Mouse (Mus musculus): ENCODE results near the gene Tex19.1.

DNA sequence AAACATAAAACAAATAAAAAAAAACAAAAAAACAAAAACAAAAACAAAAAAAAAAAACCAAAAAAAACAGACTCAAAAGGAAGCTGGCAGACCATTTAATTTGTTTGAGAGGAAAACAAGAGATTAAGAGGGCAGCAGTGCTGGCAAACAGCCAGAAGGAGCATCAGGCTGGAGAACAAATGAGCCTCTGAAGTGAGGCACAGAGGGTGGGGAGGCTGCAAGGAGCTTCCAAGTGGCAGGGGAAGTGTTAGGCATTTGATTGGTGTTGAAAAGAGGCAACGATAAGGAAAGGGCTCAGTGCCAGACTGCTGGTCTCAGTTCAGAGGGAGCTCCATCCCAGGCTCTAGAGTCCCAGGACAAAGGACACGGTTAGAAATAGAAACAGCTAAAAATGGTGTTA, 36.0 kb upstream of the Tex19.1 start:
- TF ChIP-seq GATA1 (IDR thresholded peaks at IDR 0.05; ENCODE audit: low read length), result no peak
- no peak for TF ChIP-seq TAL1 (IDR thresholded peaks at IDR 0.05; ENCODE audit: low read length)

Data from erythroblast, embryonic 14.5 days (primary cell).